Mouse (Mus musculus) hindbrain, embryonic 11.5 days (tissue): ENCODE results near the gene Nrg3. TPM values are rescaled to one million over a fixed set of nuclear protein-coding genes. Genes with fewer than 3 reads are reported as not detected.

Source experiments
- ATAC-seq: fragments of 200-750 bp; cut with Nextera tagmentation; 2 replicates; pipeline ENCODE4 v1.8.0; 2017; ENCODE audit warnings: mild to moderate bottlenecking, moderate TSS enrichment, moderate library complexity; ENCODE audit not compliant: low FRiP score
- DNase-seq: peaks from one replicate; pipeline ENCODE4 v3.0.0-alpha.2; 2015; ENCODE audit warnings: low spot score
- H3K27ac ChIP-seq: fragments of 300-500 bp; sonication (generic); 2 replicates; pipeline ENCODE4 v1.5.1; 2014; ENCODE audit warnings: mild to moderate bottlenecking, low read depth, low read length
- H3K27me3 ChIP-seq: fragments of 300-500 bp; sonication (generic); 2 replicates; pipeline ENCODE4 v1.6.1; 2014; ENCODE audit warnings: mild to moderate bottlenecking, low read length, moderate library complexity, mixed read lengths; ENCODE audit not compliant: control insufficient read depth, insufficient read depth
- H3K36me3 ChIP-seq: fragments of 300-500 bp; sonication (generic); 2 replicates; pipeline ENCODE4 v1.6.1; 2014; ENCODE audit warnings: mild to moderate bottlenecking, low read length, moderate library complexity, mixed read lengths; ENCODE audit not compliant: control insufficient read depth, insufficient read depth
- H3K4me1 ChIP-seq: fragments of 300-500 bp; sonication (generic); replicated peaks from 2 replicates; pipeline ENCODE4 v1.6.1; 2014; ENCODE audit warnings: low read length, mixed read lengths; ENCODE audit not compliant: control insufficient read depth, insufficient read depth
- H3K4me2 ChIP-seq: fragments of 300-500 bp; sonication (generic); replicated peaks from 2 replicates; pipeline ENCODE4 v1.6.1; 2014; ENCODE audit warnings: mild to moderate bottlenecking, low read depth, low read length
- H3K4me3 ChIP-seq: fragments of 300-500 bp; sonication (generic); 2 replicates; pipeline ENCODE4 v1.5.1; 2014; ENCODE audit warnings: low read depth, low read length
- H3K9ac ChIP-seq: fragments of 300-500 bp; sonication (generic); 2 replicates; pipeline ENCODE4 v1.6.1; 2014; ENCODE audit warnings: low read depth, low read length
- H3K9me3 ChIP-seq: fragments of 300-500 bp; sonication (generic); 2 replicates; pipeline ENCODE4 v1.6.1; 2016; ENCODE audit warnings: low read length; ENCODE audit not compliant: control insufficient read depth
- WGBS: fragments of 180-500 bp; shearing (Covaris S2); extraction: QIAGEN DNeasy Blood & Tissue Kit; methylation state at CpG from one replicate; pipeline ENCODE4 v1.1.7; 2014; 5-methylcytosine and 5-hydroxymethylcytosine counted together
- polyA plus RNA-seq: library from polyadenylated mRNA; unstranded; fragments of >200 nt; fragmentation: Nextera tagmentation; extraction: Ambion mirVana; gene quantifications from 2 replicates; pipeline ENCODE4 v1.2.1, GENCODE M21; 2014

The Nrg3 gene
- polyA plus RNA-seq, 1 experiment from 2014 or later, result 2.0 TPM

DNA sequence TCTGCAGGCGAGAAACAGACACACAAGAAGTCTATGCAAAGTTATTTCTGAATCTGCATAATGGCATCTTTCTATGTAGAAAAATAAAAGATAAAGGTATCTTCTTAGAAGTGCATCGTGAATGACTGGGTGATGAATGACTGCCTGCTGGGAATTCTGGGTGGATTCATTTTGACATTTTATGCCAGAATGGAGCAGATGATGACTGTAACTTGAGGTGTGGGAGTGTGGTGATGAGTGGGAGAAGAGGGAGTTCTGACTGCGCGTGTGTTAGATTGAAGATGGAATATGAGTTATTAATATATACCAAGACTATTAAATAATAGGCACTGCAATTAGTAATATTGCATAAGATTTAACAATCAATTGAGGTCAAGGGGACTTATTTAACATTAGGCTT lies 208.5 kb downstream of the Nrg3 start:
- Histone ChIP-seq H3K4me1 (no peaks in the 10 kb centered on the region), H3K9me3 (no peaks in the 10 kb centered on the region), H3K4me2 (no peak overlapping the region), H3K27me3 (no peaks in the 10 kb centered on the region), H3K36me3 (no peaks in the 10 kb centered on the region), H3K27ac (no peak overlapping the region), H3K9ac (no peak overlapping the region), H3K4me3 (no peak overlapping the region)
- DNase-seq (no peak), ATAC-seq (no peak)
- WGBS, result 89% methylated on average over 4 of the region's 4 CpGs

DNA sequence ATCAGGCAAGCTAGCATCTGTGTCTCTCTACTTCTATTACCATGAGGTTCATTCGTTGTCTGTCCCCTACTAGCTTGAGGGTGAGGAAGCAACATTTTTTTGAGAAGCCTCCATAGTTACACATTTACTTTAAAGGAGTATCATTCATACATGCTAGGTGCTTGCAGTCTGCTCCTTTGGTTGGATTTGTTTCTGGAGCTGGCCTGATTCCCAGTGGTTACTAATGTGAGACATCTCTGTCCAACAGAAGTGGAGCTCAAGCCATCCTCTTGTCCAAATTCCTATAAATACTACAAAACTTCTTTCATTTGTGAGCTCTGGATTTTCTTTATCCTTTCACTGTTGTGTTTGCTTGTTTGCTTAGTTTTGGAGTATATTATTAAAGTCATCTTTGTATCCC lies 211.9 kb downstream of the Nrg3 start:
- 81% methylated on average over 1 of the region's 1 CpGs for WGBS

DNA sequence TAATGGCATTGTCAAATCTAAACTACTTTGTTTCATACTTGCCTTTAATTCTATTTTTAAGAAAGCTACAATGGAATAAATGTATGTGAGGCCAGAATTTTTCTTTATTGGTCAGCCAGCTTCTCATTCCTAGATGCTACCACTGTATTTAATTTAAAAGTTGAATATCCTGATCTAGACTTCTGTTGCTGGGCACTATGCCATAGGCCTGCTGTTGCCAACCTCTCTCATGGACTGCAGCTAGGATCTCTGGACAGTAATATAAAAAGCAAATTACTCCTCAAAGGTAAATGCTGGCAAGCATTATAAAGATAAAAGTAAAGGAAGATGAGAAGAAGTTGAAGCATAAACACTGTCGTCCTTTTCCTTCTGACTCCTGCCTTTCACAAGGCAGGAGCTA lies 217.5 kb downstream of the Nrg3 start:
- whole genome bisulfite sequencing, result 75% methylated on average over 1 of the region's 1 CpGs

More for the DNA sequence above, 211.9 kb downstream of the Nrg3 start:
- Histone ChIP-seq H3K27me3 (no peaks in the 10 kb centered on the region), H3K9me3 (no peaks in the 10 kb centered on the region), H3K9ac (no peak overlapping the region), H3K4me1 (no peaks in the 10 kb centered on the region), H3K4me3 (no peak overlapping the region), H3K36me3 (no peaks in the 10 kb centered on the region), H3K27ac (no peak overlapping the region), H3K4me2 (no peak overlapping the region)
- DNase-seq (no peak), ATAC-seq (no peak)

DNA sequence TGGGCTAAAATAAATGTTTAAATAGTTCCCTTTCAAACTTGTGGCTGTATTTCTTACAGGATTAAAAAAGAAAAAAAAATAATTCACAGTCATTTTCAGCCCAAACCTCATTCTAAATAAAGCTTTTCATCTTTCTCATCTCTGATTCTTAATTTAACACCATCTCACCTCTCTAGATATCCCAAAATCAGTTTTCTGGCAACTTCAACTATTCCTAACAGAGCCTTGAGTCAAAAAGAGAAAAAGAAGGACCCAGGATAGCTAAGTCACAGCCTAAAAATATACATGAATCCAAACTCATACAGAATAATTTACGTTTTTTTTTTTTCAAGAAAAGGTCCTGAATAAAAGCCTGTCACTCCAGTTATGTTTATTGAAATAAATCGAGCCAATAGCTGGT lies 232.6 kb downstream of the Nrg3 start:
- WGBS, result 79% methylated on average over 2 of the region's 2 CpGs
- H3K27ac ChIP-seq, result no peak overlapping the region
- H3K9me3 ChIP-seq, result no peaks in the 10 kb centered on the region
- H3K4me1 ChIP-seq, result no peaks in the 10 kb centered on the region
- DNase-seq (no peak), ATAC-seq (no peak)
- H3K4me3 ChIP-seq, result no peak overlapping the region
- H3K27me3 ChIP-seq, result no peaks in the 10 kb centered on the region
- H3K4me2 ChIP-seq, result no peak overlapping the region
- no peaks in the 10 kb centered on the region for H3K36me3 ChIP-seq
- H3K9ac ChIP-seq, result no peak overlapping the region

More for the DNA sequence above, 217.5 kb downstream of the Nrg3 start:
- Histone ChIP-seq H3K27ac (no peak overlapping the region), H3K9me3 (no peaks in the 10 kb centered on the region), H3K4me1 (no peaks in the 10 kb centered on the region), H3K4me2 (no peak overlapping the region), H3K4me3 (no peak overlapping the region), H3K36me3 (no peaks in the 10 kb centered on the region), H3K9ac (no peak overlapping the region), H3K27me3 (no peaks in the 10 kb centered on the region)
- ATAC-seq (no peak), DNase-seq (no peak)

DNA sequence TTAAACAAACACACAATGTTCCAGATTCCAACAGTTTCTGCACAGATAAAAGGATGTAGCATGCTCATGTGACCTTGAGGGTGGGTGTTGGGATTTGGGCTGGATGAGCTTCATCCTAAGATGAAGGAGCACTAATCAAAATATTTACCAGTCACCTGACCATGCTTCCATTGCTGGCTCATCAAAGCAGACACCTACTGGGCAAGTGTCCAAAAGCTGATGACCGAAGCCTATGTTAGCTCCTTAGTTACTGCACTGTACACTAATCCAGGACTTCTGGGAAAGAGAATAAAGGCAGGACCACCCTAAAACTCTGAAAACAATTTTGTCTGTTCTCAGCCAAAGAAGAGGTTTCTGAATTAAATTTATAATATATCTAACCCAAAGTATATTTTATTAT lies 261.4 kb downstream of the Nrg3 start:
- Histone ChIP-seq H3K4me3 (no peak overlapping the region), H3K4me2 (no peak overlapping the region), H3K9ac (no peak overlapping the region), H3K9me3 (no peaks in the 10 kb centered on the region), H3K4me1 (no peaks in the 10 kb centered on the region), H3K27ac (no peak overlapping the region), H3K27me3 (no peaks in the 10 kb centered on the region), H3K36me3 (no peaks in the 10 kb centered on the region)
- DNase-seq (no peak), ATAC-seq (no peak)
- 100% methylated on average over 1 of the region's 1 CpGs for WGBS

DNA sequence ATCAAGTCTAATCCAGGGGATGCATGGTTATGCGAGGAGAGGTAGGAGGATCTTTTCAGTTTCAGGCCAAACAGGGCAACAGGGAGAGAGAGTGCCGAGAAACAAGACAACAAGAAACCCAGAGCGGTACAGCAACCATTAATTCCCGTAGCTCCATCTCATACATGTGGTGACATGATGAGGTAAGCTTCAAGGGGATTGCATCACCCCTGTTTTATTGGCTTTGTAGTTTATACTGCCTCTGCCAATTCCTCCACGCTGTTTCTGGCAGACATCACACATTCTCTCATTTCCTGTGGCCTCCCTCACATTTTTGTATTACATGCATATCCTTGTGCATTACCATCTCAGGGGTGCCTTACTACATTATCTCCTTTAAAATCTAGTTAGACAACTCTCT lies 280.9 kb downstream of the Nrg3 start:
- Histone ChIP-seq H3K9ac (no peak overlapping the region), H3K4me1 (no peaks in the 10 kb centered on the region), H3K27ac (no peak overlapping the region), H3K27me3 (no peaks in the 10 kb centered on the region), H3K4me3 (no peak overlapping the region), H3K36me3 (no peaks in the 10 kb centered on the region), H3K9me3 (no peaks in the 10 kb centered on the region), H3K4me2 (no peak overlapping the region)
- no peak for DNase-seq
- WGBS, result 87% methylated on average over 5 of the region's 5 CpGs
- no peak for ATAC-seq

DNA sequence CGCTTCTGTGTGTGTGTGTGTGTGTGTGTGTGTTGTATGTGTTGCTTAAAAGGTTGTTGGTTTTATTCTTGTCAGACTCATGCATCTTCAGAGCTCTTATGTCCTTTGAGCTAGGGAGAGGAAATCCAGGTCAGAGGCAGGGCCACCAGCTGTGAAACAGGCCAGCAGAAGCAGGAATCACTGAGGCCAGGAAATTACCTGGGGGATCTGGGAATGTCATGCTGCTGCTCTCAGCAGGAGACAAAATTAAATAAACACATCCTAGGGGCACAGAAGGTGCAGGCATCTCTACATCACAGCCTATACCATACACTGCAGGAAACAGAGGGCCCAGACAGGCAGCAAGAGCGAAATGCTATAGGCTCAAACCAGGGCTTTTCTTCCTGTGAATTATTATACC lies 299.2 kb downstream of the Nrg3 start:
- Histone ChIP-seq H3K4me1 (no peaks in the 10 kb centered on the region), H3K4me2 (no peak overlapping the region), H3K4me3 (no peak overlapping the region), H3K27me3 (no peaks in the 10 kb centered on the region), H3K27ac (no peak overlapping the region), H3K9ac (no peak overlapping the region), H3K36me3 (no peaks in the 10 kb centered on the region), H3K9me3 (no peaks in the 10 kb centered on the region)
- DNase-seq, result no peak
- WGBS, result 68% methylated on average over 2 of the region's 2 CpGs
- ATAC-seq, result no peak

DNA sequence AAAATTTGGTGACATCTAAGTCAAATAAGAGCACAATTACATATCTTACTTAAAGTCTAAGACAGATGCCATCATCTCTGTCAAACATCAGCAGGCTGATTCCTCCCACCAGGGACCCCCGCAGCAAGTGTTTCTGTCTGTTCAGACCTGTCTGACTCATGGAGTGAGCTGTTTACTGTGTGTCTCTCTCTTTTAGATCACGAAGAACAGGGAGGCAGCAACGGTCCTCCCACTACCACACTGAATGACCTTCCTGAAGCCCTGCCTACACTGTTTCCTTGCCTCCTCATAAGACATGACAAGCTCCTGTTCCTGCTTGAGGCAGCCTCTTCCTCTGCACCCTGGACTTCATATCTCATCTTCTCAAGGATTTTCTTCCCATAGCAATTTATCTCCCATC lies 312.7 kb downstream of the Nrg3 start:
- DNase-seq, result no peak
- no peak overlapping the region for H3K4me3 ChIP-seq
- H3K9me3 ChIP-seq, result no peaks in the 10 kb centered on the region
- no peak overlapping the region for H3K4me2 ChIP-seq
- ATAC-seq, result no peak
- no peak overlapping the region for H3K9ac ChIP-seq
- 85% methylated on average over 3 of the region's 3 CpGs for WGBS
- H3K4me1 ChIP-seq, result no peaks in the 10 kb centered on the region
- no peak overlapping the region for H3K27ac ChIP-seq
- H3K36me3 ChIP-seq, result no peaks in the 10 kb centered on the region
- H3K27me3 ChIP-seq, result no peaks in the 10 kb centered on the region

DNA sequence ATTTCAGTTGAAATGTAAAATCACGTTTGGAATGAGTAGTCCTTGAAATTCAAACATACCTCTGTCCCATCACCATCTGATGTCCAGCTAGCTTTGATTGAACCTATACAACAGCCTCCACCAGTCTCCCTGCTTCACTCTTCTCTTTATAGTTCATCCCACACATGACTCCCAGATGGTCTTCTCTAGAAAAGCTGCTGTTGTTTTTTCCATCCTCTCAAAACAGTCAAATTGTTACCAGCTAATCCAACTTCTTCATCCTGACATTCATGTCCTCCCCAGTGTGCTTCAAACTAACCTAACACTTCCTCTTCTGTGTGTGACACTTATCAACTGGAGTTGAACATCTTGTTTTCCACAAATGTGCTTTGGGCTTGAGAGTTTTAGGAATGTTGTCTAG lies 317.4 kb downstream of the Nrg3 start:
- Histone ChIP-seq H3K9ac (no peak overlapping the region), H3K9me3 (no peaks in the 10 kb centered on the region)
- 38% methylated on average over 1 of the region's 1 CpGs for WGBS

More for the DNA sequence above, 317.4 kb downstream of the Nrg3 start:
- H3K27ac ChIP-seq, result no peak overlapping the region
- DNase-seq (no peak), ATAC-seq (no peak)
- H3K27me3 ChIP-seq, result no peaks in the 10 kb centered on the region
- no peak overlapping the region for H3K4me3 ChIP-seq
- no peaks in the 10 kb centered on the region for H3K36me3 ChIP-seq
- H3K4me2 ChIP-seq, result no peak overlapping the region
- no peaks in the 10 kb centered on the region for H3K4me1 ChIP-seq
